Mouse (Mus musculus): ENCODE results near the gene Clic6. TPM values are rescaled to one million over a fixed set of nuclear protein-coding genes. Genes with fewer than 3 reads are reported as not detected.

The Clic6 gene
- polyA plus RNA-seq, 1 experiment from 2014 or later: 9.7 TPM

DNA sequence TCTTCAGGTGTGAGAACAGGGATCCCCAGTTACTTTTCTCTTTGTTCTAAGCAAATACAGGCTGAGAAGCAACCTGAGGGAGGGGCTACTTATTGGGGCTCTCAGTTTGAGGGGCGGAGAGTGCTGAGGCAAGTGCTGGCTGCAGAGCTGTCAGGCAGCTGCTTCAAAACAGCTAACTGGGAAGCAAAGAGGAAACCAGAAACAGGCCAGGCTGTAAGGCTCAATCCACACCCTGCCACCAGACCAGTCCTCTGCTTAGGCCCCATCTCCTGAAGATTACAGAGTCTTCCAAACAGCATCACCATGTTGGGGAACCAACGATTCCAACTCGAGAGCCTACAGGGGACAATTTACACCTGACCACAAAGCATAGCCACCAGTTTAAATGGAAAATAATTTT lies 12.6 kb upstream of the Clic6 start:
- no peaks in the 10 kb centered on the region for H3K4me1 ChIP-seq (replicated peaks)
- H3K4me2 ChIP-seq: no peak overlapping the region
- no peak overlapping the region for H3K27ac ChIP-seq (replicated peaks)
- WGBS: 83% methylated on average over 3 of the region's 3 CpGs
- no peaks in the 10 kb centered on the region for H3K27me3 ChIP-seq
- no peak overlapping the region for H3K4me3 ChIP-seq
- H3K36me3 ChIP-seq: no peaks in the 10 kb centered on the region
- H3K9me3 ChIP-seq: no peaks in the 10 kb centered on the region
- ATAC-seq (ENCODE audit: low FRiP score, low read depth): no peak
- no peak overlapping the region for H3K9ac ChIP-seq

GRCm38 (mm10) chr16:92475093-92475860 lies 10.3 kb upstream of the Clic6 start:
- peaks cover 11% of the 10 kb centered on the region for H3K4me1 ChIP-seq (replicated peaks)
- H3K4me3 ChIP-seq: no peak overlapping the region
- no peaks in the 10 kb centered on the region for H3K9me3 ChIP-seq
- 59% methylated on average over 25 of the region's 25 CpGs for WGBS
- H3K9ac ChIP-seq: no peak overlapping the region
- no peak overlapping the region for H3K27ac ChIP-seq (replicated peaks)
- H3K27me3 ChIP-seq: peaks cover 2% of the 10 kb centered on the region; the same call in 1 of the 2 replicates
- ATAC-seq (ENCODE audit: low FRiP score, low read depth): no peak
- H3K36me3 ChIP-seq: no peaks in the 10 kb centered on the region
- no peak overlapping the region for H3K4me2 ChIP-seq

- ATAC-seq (ENCODE audit: low FRiP score, low read depth): peak; percentile 56; the same call in 1 of the 2 replicates
- Histone ChIP-seq H3K4me3 (peak overlapping the region; percentile 31), H3K27ac (replicated peaks) (no peak overlapping the region)
Measured at GRCm38 (mm10) chr16:92478561-92479150, 6.9 kb upstream of the Clic6 start.

DNA sequence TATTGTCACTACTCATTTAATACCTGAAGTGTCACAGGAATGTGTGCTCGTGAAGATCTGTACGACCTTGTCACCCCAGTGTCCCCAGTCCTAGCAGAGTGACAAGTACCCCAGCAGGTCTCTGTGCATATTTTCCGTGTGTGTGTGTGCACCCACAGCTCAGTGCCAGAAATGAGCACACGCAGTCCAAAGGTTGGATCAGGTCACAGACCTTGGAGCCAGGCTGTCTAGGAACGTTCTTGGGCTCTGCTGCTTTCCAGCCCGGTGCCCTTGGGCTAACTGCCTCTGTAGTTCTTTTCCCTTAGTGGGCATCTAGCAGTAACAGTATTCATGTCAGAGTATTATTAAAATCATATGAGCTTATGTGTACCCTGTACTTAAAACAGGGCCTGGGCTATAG lies 1.6 kb downstream of the Clic6 start:
- no peak for ATAC-seq (ENCODE audit: low FRiP score, low read depth)
- Histone ChIP-seq H3K27me3 (no peaks in the 10 kb centered on the region), H3K4me3 (no peak overlapping the region), H3K9ac (no peak overlapping the region), H3K4me2 (no peak overlapping the region), H3K4me1 (replicated peaks) (no peaks in the 10 kb centered on the region), H3K36me3 (no peaks in the 10 kb centered on the region), H3K9me3 (no peaks in the 10 kb centered on the region), H3K27ac (replicated peaks) (no peak overlapping the region)
- 86% methylated on average over 6 of the region's 6 CpGs for WGBS

More at GRCm38 (mm10) chr16:92478561-92479150, 6.9 kb upstream of the Clic6 start:
- H3K9ac ChIP-seq: no peak overlapping the region
- no peaks in the 10 kb centered on the region for H3K9me3 ChIP-seq
- H3K4me1 ChIP-seq (replicated peaks): peaks cover 11% of the 10 kb centered on the region
- 8% methylated on average over 21 of the region's 23 CpGs for WGBS
- peaks cover 2% of the 10 kb centered on the region; the same call in 1 of the 2 replicates for H3K27me3 ChIP-seq
- peak overlapping the region; percentile 61 for H3K4me2 ChIP-seq
- H3K36me3 ChIP-seq: no peaks in the 10 kb centered on the region

DNA sequence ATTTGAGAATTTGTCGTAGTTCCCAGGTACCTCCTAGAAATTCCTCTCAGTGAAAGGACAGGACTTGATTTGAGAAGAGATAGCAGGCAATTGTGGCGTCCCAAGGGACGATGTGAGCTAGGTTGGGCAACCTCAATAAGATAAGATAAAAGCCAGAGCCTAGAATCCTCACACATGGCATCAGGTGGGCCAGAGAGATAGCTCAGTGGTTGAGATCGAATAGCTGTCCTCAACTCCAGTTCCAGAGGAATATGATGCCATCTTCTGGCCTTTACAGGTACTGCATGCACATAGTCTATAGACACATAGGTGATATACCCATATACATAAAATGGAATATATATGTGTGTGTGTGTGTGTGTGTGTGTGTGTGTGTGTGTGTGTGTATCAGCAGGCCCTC lies 2.0 kb downstream of the Clic6 start:
- H3K4me2 ChIP-seq: no peak overlapping the region
- no peaks in the 10 kb centered on the region for H3K9me3 ChIP-seq
- H3K27me3 ChIP-seq: no peaks in the 10 kb centered on the region
- no peak overlapping the region for H3K27ac ChIP-seq (replicated peaks)
- 62% methylated on average over 4 of the region's 4 CpGs for WGBS
- H3K36me3 ChIP-seq: no peaks in the 10 kb centered on the region
- no peak overlapping the region for H3K9ac ChIP-seq
- ATAC-seq (ENCODE audit: low FRiP score, low read depth): no peak
- H3K4me1 ChIP-seq (replicated peaks): no peaks in the 10 kb centered on the region
- H3K4me3 ChIP-seq: no peak overlapping the region

DNA sequence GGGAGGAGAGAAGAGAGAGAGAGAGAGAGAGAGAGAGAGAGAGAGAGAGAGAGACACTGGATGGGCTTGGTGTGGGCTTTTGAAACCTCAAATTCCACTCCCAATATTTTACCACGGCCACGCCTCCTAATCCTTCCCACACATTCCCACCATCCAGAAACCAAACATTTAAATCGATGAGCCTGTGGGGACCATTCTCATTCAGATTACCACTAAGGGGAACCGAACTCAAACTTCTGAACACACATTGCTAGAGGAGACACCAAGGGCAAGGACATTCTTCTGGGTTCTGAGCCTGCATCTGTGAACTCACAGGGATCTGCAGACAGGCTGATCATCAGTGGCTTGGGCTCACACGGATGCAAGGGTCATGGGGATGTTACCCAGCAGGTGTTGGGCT lies 2.9 kb downstream of the Clic6 start:
- WGBS: 86% methylated on average over 5 of the region's 5 CpGs
- ATAC-seq (ENCODE audit: low FRiP score, low read depth): no peak

GRCm38 (mm10) chr16:92489356-92489755 lies 3.8 kb downstream of the Clic6 start:
- H3K9me3 ChIP-seq: no peaks in the 10 kb centered on the region
- no peak for ATAC-seq (ENCODE audit: low FRiP score, low read depth)
- H3K9ac ChIP-seq: no peak overlapping the region
- no peak overlapping the region for H3K4me3 ChIP-seq
- 82% methylated on average over 9 of the region's 9 CpGs for WGBS
- no peaks in the 10 kb centered on the region for H3K27me3 ChIP-seq
- H3K4me1 ChIP-seq (replicated peaks): no peaks in the 10 kb centered on the region
- H3K36me3 ChIP-seq: no peaks in the 10 kb centered on the region
- no peak overlapping the region for H3K4me2 ChIP-seq
- H3K27ac ChIP-seq (replicated peaks): no peak overlapping the region

More for the DNA sequence above, 2.9 kb downstream of the Clic6 start:
- H3K27me3 ChIP-seq: no peaks in the 10 kb centered on the region
- H3K9me3 ChIP-seq: no peaks in the 10 kb centered on the region
- H3K36me3 ChIP-seq: no peaks in the 10 kb centered on the region
- no peak overlapping the region for H3K4me3 ChIP-seq
- no peaks in the 10 kb centered on the region for H3K4me1 ChIP-seq (replicated peaks)
- H3K27ac ChIP-seq (replicated peaks): no peak overlapping the region
- no peak overlapping the region for H3K4me2 ChIP-seq
- no peak overlapping the region for H3K9ac ChIP-seq

DNA sequence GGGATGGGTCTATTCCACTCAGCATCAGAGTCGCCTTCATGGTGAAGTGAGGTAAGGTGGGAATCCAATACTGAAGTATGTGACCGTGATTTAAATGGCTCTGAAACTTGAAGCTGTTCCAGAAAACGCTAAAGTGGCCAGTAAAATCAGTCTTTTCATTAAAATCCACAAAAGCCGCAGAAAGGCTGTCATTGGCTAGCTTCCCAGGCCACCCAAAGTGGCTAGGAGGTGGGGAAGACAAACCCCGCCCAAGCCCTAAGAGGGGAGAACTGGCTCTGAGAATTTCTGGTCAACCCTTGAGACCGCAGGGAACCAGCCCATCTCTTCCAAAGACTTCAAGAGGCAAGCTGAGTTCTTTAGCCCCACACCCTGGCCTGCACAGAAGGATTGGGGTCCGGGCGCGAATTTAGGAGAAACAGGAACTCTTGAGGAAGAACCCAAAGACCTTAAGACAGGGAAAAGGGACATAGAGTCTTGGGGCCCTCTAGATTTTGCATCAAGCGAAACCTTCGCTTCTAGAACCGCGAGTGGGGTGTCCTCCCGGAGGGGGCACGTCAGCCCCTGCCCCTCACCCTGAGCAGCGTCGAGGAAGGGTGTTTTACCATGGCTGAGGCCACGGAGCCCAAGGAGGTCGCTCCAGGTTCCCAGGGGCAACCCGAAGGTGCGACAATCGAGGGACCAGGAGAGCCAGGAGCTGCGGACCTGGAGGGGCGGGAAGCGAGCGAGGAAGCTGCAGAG lies 12.5 kb downstream of the Clic6 start:
- peaks cover 35% of the 10 kb centered on the region for H3K27me3 ChIP-seq
- H3K9me3 ChIP-seq: no peaks in the 10 kb centered on the region
- H3K4me2 ChIP-seq: peak overlapping the region; percentile 95
- peak overlapping the region; percentile 43 for H3K9ac ChIP-seq
- peak overlapping the region; percentile 44 for H3K4me3 ChIP-seq
- H3K27ac ChIP-seq (replicated peaks): no peak overlapping the region
- 12% methylated on average over 26 of the region's 26 CpGs for WGBS
- H3K36me3 ChIP-seq: no peaks in the 10 kb centered on the region
- H3K4me1 ChIP-seq (replicated peaks): peaks cover 11% of the 10 kb centered on the region
- no peak for ATAC-seq (ENCODE audit: low FRiP score, low read depth)

- under 1% methylated on average over 34 of the region's 34 CpGs for WGBS
- peaks cover 35% of the 10 kb centered on the region for H3K27me3 ChIP-seq
- H3K4me2 ChIP-seq: peak overlapping the region; percentile 95
- no peaks in the 10 kb centered on the region for H3K9me3 ChIP-seq
- no peak overlapping the region for H3K27ac ChIP-seq (replicated peaks)
- H3K9ac ChIP-seq: peak overlapping the region; percentile 43
- H3K36me3 ChIP-seq: no peaks in the 10 kb centered on the region
- H3K4me3 ChIP-seq: peak overlapping the region; percentile 44
- H3K4me1 ChIP-seq (replicated peaks): peaks cover 11% of the 10 kb centered on the region
- no peak for ATAC-seq (ENCODE audit: low FRiP score, low read depth)
Measured at GRCm38 (mm10) chr16:92498589-92498981, 13.0 kb downstream of the Clic6 start.

DNA sequence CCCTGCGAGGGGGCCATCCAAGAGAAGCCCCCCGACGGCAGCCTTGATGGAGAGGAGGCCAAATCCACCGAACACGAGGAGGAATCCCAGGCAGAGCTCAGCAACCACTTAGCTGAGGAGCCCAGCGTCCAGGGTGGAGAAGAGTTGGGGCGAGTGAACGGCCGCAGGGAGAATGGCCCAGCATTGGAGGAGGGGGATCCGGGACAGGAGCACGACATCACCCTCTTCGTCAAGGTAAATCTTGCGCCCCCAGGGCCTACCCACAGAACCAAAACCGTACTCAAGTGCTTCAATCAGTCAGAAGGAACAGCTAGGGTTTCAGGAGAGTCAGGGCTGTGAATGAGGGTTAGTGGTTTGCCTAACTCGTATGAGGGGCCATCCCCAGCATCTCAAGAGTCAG lies 13.8 kb downstream of the Clic6 start:
- WGBS: 20% methylated on average over 15 of the region's 15 CpGs
- Histone ChIP-seq H3K36me3 (no peaks in the 10 kb centered on the region), H3K9ac (peak overlapping the region; percentile 43; the same call in 1 of the 2 replicates), H3K4me3 (peak overlapping the region; percentile 44), H3K9me3 (no peaks in the 10 kb centered on the region), H3K27me3 (peaks cover 35% of the 10 kb centered on the region), H3K27ac (replicated peaks) (no peak overlapping the region), H3K4me2 (peak overlapping the region; percentile 95), H3K4me1 (replicated peaks) (peaks cover 11% of the 10 kb centered on the region)
- no peak for ATAC-seq (ENCODE audit: low FRiP score, low read depth)

DNA sequence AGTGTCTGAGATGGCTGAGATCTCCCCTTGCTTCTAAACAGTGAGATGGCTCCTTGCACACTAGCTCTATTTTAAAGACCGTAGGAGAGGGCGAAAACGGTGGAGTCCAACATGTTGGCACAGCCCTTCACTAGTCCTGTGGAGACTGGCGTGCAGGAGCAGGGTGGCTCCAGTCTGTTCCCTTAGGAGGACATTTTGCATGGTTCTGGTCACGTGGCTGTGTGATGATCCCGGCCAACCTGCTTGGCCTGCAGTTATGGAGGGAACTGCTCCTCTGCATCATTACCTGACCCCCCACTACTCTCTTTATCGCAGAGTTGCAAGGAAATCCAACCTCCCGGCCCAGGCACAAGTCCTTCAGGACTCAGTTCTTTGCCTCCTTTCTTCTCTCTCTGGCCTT lies 15.0 kb downstream of the Clic6 start:
- peaks cover 35% of the 10 kb centered on the region for H3K27me3 ChIP-seq
- H3K36me3 ChIP-seq: no peaks in the 10 kb centered on the region
- H3K27ac ChIP-seq (replicated peaks): no peak overlapping the region
- H3K9me3 ChIP-seq: no peaks in the 10 kb centered on the region
- peaks cover 11% of the 10 kb centered on the region for H3K4me1 ChIP-seq (replicated peaks)
- no peak overlapping the region for H3K4me3 ChIP-seq
- WGBS: 85% methylated on average over 8 of the region's 8 CpGs
- no peak overlapping the region for H3K4me2 ChIP-seq
- H3K9ac ChIP-seq: no peak overlapping the region
- no peak for ATAC-seq (ENCODE audit: low FRiP score, low read depth)

GRCm38 (mm10) chr16:92503105-92503504 lies 17.6 kb downstream of the Clic6 start:
- ATAC-seq (ENCODE audit: low FRiP score, low read depth): no peak
- Histone ChIP-seq H3K9ac (no peak overlapping the region), H3K27ac (replicated peaks) (no peak overlapping the region), H3K4me3 (no peak overlapping the region), H3K27me3 (peaks cover 28% of the 10 kb centered on the region), H3K4me2 (no peak overlapping the region), H3K9me3 (no peaks in the 10 kb centered on the region), H3K4me1 (replicated peaks) (peaks cover 11% of the 10 kb centered on the region), H3K36me3 (no peaks in the 10 kb centered on the region)
- 85% methylated on average over 5 of the region's 5 CpGs for WGBS

Measured in hindbrain, embryonic 15.5 days (tissue).